Mouse (Mus musculus) cerebellum, adult 2 months (tissue): ENCODE data around the gene Rassf6.

Source experiments
- CTCF ChIP-seq: fragments of 200-500 bp; IDR thresholded peaks from 2 replicates; pipeline ENCODE4 v1.5.1; 2011; ENCODE audit warnings: low read depth, mild to moderate bottlenecking, control low read depth, low read length, moderate library complexity, borderline replicate concordance; ENCODE audit not compliant: insufficient read depth
- POLR2A ChIP-seq: fragments of 200-500 bp; IDR thresholded peaks from 2 replicates; pipeline ENCODE4 v1.6.1; 2011; ENCODE audit warnings: low read length, control low read depth, borderline replicate concordance; ENCODE audit not compliant: insufficient read depth

DNA sequence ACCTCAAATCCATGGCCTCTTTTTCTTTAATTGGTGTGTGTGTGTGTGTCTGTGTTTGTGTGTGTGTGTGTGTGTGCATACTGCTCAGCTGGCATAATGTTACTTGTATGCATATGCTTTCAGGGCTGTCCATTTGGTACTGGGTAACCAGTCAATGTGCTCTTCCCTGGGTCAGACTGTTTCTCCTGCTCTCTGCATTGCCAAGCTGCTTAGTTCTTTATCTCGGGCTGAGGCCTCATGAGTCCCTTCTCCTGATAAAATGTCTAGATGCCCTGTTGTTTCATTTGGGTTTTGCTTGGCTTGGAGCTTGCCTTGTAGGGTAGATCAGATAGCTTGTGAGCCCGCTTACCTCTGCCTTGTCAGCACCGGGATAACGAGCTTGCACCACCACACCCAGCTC, 77.6 kb downstream of the Rassf6 start:
- TF ChIP-seq POLR2A, result no peak
- TF ChIP-seq CTCF, result no peak
